Mouse (Mus musculus) ES-CJ7 (cell line): ENCODE data around the gene Ugt1a8.
"Not testable (repeated sequence)": the region's sequence is repeated elsewhere in the genome, so short reads cannot be mapped to it uniquely, and the experiment has no call there.

Experiments used
- DNase-seq: peaks from one replicate; pipeline ENCODE4 v3.0.0; 2011; ENCODE audit warnings: low read depth, low spot score

Ugt1a8 gene

GRCm38 (mm10) chr1:88109027-88109557 lies 21.5 kb downstream of the Ugt1a8 start:
- DNase-seq: not testable (repeated sequence)

- not testable (repeated sequence) for DNase-seq
Measured at GRCm38 (mm10) chr1:88109604-88110003, 22.0 kb downstream of the Ugt1a8 start.

- DNase-seq: not testable (repeated sequence)
Measured at GRCm38 (mm10) chr1:88112769-88113168, 25.2 kb downstream of the Ugt1a8 start.

- DNase-seq: not testable (repeated sequence)
Measured at GRCm38 (mm10) chr1:88120550-88120949, 32.9 kb downstream of the Ugt1a8 start.

GRCm38 (mm10) chr1:88121521-88121920 lies 33.9 kb downstream of the Ugt1a8 start:
- DNase-seq: peak; percentile 25

GRCm38 (mm10) chr1:88125827-88126360 lies 38.3 kb downstream of the Ugt1a8 start:
- DNase-seq: not testable (repeated sequence)

- DNase-seq: not testable (repeated sequence)
Measured at GRCm38 (mm10) chr1:88129091-88129490, 41.5 kb downstream of the Ugt1a8 start.

GRCm38 (mm10) chr1:88130223-88130622 lies 42.6 kb downstream of the Ugt1a8 start:
- DNase-seq: not testable (repeated sequence)

GRCm38 (mm10) chr1:88133908-88134456 lies 46.4 kb downstream of the Ugt1a8 start:
- no peak for DNase-seq

GRCm38 (mm10) chr1:88134457-88135011 lies 46.9 kb downstream of the Ugt1a8 start, which contains the start of gene Ugt1a6a:
TSS of gene Ugt1a6a (plus strand) at chr1:88134809.
- DNase-seq: not testable (repeated sequence)

- not testable (repeated sequence) for DNase-seq
Measured at GRCm38 (mm10) chr1:88135229-88135904, 47.8 kb downstream of the Ugt1a8 start.

GRCm38 (mm10) chr1:88136646-88137045 lies 49.0 kb downstream of the Ugt1a8 start:
- DNase-seq: no peak

GRCm38 (mm10) chr1:88137264-88137663 lies 49.7 kb downstream of the Ugt1a8 start:
- no peak for DNase-seq

- no peak for DNase-seq
Measured at GRCm38 (mm10) chr1:88138145-88138544, 50.5 kb downstream of the Ugt1a8 start.

GRCm38 (mm10) chr1:88140492-88140891 lies 52.9 kb downstream of the Ugt1a8 start:
- DNase-seq: not testable (repeated sequence)

- peak; percentile 19 for DNase-seq
Measured at GRCm38 (mm10) chr1:88143966-88144675, 56.5 kb downstream of the Ugt1a8 start.

GRCm38 (mm10) chr1:88145278-88145677 lies 57.7 kb downstream of the Ugt1a8 start:
- peak; percentile 53 for DNase-seq

GRCm38 (mm10) chr1:88150133-88150532 lies 62.5 kb downstream of the Ugt1a8 start:
- DNase-seq: peak; percentile 43

- DNase-seq: no peak
Measured at GRCm38 (mm10) chr1:88158430-88158829, 70.8 kb downstream of the Ugt1a8 start.

GRCm38 (mm10) chr1:88165711-88166110 lies 78.1 kb downstream of the Ugt1a8 start, which contains the start of gene Ugt1a5:
TSS of gene Ugt1a5 (plus strand) at chr1:88166012.
- DNase-seq: no peak

GRCm38 (mm10) chr1:88172190-88172589 lies 84.6 kb downstream of the Ugt1a8 start:
- not testable (repeated sequence) for DNase-seq

GRCm38 (mm10) chr1:88179657-88180056 lies 92.0 kb downstream of the Ugt1a8 start:
- DNase-seq: no peak
